Mouse (Mus musculus) layer of hippocampus, adult 18-20 months (tissue): ENCODE results near the gene Adam12. TPM values are rescaled to one million over a fixed set of nuclear protein-coding genes. Genes with fewer than 3 reads are reported as not detected.

Experiments
- DNase-seq, 2 experiments: peaks; one replicate each; pipeline ENCODE4 v3.0.0; 2022; ENCODE audit warnings: low spot score in 2 of 2
- long read RNA-seq: library from polyadenylated mRNA; stranded (forward); transcript quantifications from one replicate; pipeline ENCODE4 v2.0.0, GENCODE M21; 2021
- total RNA-seq, 2 experiments: library from RNA; stranded (reverse); gene quantifications; 2 replicates each; pipeline ENCODE4 v1.2.3; 2021

Adam12 gene
- 1 to 10 TPM; 5.0 to 6.3 TPM for total RNA-seq
- long read RNA-seq, full-length matches to known transcripts = 1 of 5 reads
- long read RNA-seq, partial matches to known transcripts = 2 of 5 reads
- long read RNA-seq, other reads (novel, unspliced or antisense) = 2 of 5 reads

DNA sequence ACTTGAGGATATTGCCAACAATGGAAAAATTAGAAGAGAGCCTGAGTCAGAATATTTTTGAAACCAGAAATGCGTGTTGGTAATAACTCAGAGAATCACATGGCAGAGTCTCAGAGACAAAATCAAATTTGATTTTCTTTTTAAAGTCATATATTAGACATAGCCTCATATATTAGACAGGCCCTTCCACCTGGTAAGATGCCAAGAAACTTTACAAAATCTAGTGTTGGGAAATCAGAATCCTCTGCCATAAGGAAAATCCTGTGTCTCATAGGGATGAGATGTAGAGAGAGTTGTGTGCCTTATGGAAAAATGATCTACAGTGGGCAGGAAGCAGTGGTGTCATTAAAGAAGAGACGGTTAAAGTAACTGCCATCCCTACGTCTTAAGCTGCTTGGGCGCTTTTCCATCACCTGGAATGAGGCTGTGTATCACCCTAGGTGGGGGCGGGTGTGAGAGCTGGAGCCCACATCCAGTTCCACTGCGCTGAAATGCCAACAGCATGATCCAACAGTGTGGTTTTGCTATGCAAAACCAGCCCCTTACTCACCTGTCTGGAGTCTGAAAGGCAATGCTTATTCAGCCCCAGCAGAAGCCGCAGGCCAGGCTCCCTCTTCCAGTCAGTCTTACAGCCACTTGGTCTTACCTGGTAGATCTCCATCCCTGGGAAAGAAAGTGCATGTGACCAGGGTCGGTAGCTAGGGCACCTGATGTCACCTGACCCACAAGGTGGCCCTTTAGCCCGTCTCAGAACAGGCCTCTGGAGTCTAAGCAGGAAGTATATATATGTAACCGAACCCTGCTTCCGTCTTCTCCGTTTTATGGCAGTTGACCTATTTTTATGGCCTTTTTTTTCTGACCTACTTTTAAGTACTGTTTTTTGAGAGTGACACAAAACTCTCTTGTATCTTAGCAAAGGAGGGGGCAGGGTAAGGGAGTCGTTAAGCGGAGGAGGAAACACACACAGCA is at the start of gene Adam12:
Gene Adam12 (minus strand): TSS at position 769 of the 969 bp plus-strand sequence.
- no peak for DNase-seq

DNA sequence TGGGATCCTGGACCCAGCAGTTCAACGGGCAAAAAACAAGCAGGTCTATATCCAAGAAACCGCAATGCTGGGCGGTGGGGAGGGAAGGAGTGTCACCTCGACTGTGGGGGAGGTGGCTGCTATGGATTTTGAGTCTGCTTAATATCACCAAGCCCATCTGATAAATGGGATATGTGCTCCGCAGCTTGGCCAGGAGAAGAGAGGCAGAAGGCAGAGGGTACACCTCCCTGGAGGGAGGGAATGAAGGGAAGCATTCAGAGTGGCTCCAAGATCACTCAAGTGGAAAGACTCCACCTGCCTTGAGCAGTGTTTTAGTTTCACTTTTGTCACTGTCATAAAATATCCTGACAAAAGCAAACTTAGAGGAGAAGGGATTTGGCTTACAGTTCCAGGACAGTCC is 41.0 kb upstream of the Adam12 start:
- no peak for DNase-seq

GRCm38 (mm10) chr7:134272421-134272820 is 40.5 kb upstream of the Adam12 start:
- no peak for DNase-seq

DNA sequence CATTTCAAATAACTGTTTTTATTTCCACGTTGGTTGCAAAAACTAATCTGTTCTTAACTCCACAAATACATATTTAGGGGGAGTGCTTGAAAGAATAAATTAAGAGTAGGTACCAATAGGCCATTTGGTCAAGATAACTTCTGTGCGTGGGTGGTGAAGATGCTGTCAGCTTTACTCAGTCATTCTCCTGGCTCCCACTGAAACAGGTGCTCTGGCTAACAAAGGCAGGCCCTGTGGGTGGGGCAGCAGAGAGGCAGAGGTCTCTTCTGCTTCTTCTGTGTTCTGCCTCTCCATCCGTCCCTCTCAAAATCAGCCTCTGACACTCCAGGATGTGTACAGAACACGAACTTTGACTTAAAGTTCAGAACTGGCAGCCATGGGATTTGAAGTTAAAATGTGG is 33.8 kb upstream of the Adam12 start:
- DNase-seq = no peak

- peak; percentile 31 to 75 for DNase-seq
Measured at GRCm38 (mm10) chr7:134263146-134263906, 31.4 kb upstream of the Adam12 start.

GRCm38 (mm10) chr7:134261003-134261701 is 29.2 kb upstream of the Adam12 start:
- DNase-seq = peak; percentile 6 to 21

GRCm38 (mm10) chr7:134250273-134250870 is 18.4 kb upstream of the Adam12 start:
- no peak for DNase-seq

DNA sequence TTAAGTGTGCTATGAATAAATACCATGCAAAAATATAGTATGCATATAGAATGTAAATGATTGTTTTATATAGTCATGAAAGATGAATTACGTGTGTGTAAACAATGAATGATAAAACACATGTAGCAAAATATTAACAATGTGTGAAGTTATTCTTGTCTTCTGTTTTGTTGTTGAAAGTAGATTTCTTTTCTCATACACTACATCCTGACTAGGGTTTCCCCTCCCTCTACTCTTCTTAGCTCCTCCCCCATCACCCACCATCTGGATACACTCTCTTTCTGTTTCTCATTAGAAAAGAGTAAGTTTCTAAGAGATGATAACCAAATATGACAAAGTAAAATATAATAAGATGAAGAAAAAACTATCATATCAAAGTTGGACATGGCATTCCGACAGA is 16.1 kb upstream of the Adam12 start:
- no peak for DNase-seq

- DNase-seq = no peak
Measured at GRCm38 (mm10) chr7:134246624-134247023, 14.7 kb upstream of the Adam12 start.

DNA sequence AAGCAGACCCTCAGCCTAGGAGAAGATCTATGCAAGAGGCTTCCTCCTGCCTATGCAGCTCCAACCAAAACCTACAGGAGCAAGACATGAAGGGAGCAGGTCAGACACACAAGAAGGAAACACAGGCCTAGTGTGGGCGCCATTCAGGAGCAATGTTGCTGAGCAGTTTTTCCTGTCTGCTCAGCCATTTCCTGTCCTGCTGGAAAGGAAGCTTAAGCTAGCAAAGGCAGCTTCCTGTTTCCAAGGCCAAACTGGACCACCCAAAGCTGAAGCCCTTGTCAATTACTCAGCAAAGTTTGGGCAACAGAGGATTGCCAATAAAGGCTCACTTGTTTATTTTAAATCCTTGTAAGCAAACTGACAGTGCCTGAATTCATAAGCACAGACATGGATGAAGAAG is 10.8 kb upstream of the Adam12 start:
- no peak for DNase-seq

DNA sequence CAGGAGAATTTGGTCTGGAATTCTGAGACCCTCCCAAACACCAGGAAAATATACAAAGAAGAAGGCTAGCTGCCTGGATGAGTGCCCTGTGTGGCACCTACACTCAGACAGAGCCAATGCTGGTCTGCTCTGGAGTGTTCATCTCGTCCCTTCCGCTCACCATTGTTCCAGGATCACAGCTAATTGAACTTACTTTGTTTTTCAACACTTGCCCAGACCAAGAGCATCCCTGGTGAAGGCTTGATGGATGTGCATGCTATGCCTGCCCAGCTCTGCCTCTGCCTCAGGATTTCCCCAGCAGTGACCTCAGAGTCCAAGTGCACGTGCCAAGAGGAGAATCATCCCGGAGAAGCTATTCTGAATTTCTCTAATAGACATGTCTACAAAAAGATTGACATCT is 9.3 kb upstream of the Adam12 start:
- no peak for DNase-seq

GRCm38 (mm10) chr7:134240579-134240978 is 8.6 kb upstream of the Adam12 start:
- DNase-seq = no peak

DNA sequence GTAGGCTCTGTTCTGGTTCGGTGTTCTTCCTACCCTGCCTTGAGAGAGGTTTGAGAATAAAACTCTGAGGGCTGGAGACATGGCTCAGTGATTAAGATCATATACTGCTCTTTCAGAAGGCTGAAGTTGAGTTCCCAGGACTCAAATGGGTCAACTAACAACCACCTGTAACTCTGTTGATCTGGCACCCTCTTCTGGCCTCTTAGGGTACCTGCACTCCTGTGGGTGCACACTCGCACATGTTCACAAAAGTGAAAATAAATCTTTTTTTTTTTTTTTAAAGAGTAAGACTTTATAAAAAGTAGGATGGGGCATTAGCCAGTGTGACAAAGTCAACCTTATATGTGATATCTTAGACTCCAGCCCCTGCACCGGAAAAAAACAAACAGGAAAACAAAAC is 6.9 kb upstream of the Adam12 start:
- no peak for DNase-seq

- no peak for DNase-seq
Measured at GRCm38 (mm10) chr7:134237356-134237755, 5.4 kb upstream of the Adam12 start.

GRCm38 (mm10) chr7:134236727-134237126 is 4.8 kb upstream of the Adam12 start:
- no peak for DNase-seq

GRCm38 (mm10) chr7:134235552-134235951 is 3.6 kb upstream of the Adam12 start:
- no peak for DNase-seq

DNA sequence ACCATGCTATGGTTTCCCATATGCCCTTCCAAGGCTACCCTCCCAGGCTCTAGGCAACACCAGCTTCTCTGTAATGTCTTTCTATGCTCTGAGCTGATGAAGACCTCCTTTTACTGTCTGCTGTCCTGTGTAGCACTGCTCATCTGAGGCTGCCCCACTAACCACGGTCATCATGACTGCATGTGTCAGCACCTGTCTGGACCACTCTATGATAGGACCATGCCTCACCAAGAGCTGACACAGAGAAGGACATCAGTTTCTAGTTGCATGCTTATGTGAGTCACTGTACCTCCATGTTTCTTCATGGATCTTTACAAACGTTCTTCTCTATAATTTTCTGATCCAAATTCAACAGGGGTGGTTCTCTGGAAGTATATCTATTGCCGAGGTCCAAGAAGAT is 1.2 kb downstream of the Adam12 start:
- no peak for DNase-seq

DNA sequence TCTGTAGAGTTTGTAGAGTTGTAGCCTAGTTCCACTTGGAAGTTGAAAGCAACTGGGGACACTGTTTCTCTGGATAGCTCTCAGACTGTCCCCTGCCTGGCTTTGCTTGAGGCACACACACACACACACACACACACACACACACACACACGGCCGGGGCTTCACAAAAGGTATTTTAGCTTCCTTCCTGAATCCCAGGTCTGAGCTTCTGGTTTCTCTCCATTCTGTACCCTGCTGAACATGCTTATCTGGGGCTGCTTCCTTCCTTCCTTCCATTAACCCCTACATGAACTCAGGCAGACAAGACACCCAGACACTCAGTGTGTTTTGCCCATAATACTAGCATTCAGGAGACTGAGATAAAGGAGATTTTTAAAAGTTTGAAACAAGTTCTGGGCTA is 2.0 kb downstream of the Adam12 start:
- no peak for DNase-seq

- peak; percentile 19 to 21 for DNase-seq
Measured at GRCm38 (mm10) chr7:134227773-134228455, 4.0 kb downstream of the Adam12 start.

- DNase-seq = no peak
Measured at GRCm38 (mm10) chr7:134227101-134227500, 4.8 kb downstream of the Adam12 start.
